Mouse (Mus musculus): ENCODE results near the gene Kcnip2.
"Not testable (repeated sequence)": the region's sequence is repeated elsewhere in the genome, so short reads cannot be mapped to it uniquely, and the experiment has no call there.

The Kcnip2 gene

DNA sequence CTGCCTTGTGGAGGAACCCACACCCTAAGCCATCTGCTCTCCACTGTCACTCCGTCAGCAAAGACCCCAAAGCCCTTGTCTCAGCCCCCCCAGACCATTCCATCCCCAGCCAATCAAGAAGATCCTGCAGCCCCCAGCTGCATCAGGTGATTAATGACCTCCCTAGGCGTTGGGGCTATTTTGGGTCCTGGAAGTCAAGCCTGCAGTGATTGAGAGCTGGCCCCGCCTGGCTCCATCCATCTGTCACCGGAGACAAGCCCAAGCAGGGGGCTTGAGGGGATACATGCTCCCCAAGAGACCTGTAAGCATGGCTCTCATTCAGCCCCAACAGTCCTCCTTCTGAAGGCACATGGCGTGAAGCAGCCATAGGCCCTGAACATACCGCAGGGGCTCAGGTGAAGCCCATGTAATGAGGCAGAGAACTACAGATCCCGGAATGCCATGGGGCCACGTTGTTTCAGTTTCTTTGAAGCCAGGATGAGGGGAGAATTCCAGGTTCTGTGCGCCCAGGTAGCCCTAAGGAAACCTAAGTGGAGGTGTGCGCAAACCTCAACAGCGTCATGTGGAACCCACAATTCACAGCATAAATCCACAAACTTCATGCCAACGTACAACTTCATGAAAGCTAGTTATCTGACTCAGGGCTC, 4.7 kb downstream of the Kcnip2 start:
- no peak for DNase-seq (ENCODE audit: low spot score)

DNA sequence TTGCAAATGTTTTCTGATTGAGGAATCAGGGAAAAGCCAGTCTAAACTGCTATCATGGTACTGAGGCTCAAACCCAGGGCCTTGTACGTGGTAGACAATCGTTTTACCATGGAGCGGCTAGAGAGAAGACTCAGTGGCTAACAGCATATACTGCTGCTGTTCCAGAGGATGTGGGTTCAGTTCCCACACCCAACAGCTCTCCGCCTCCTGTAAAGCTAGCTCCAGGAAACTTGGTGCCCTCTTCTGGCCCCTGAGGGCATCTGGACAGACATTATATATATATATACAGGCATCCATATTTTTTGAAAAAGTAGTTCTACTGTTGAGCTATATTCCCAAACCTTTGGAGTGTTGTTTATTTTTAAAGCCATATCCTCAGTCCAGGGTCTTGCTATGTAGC, 8.1 kb downstream of the Kcnip2 start:
- no peak for DNase-seq (ENCODE audit: low spot score)

DNA sequence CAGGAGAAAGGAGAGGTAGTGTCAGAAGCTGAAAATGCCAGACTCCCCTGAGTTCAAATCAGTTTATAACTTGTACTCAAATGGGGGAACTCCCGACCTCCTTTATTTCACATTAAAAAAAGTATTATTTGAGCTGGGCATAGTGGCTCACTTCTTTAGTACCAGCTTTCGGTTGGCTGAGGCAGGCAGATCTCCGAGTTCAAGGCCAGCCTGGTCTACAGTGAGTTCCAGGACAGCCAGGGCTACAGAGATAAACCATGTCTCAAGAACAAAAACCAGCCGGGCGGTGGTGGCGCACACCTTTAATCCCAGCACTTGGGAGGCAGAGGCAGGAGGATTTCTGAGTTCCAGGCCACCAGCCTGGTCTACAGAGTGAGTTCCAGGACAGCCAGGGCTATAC, 10.0 kb downstream of the Kcnip2 start:
- not testable (repeated sequence) for DNase-seq (ENCODE audit: low spot score)

DNA sequence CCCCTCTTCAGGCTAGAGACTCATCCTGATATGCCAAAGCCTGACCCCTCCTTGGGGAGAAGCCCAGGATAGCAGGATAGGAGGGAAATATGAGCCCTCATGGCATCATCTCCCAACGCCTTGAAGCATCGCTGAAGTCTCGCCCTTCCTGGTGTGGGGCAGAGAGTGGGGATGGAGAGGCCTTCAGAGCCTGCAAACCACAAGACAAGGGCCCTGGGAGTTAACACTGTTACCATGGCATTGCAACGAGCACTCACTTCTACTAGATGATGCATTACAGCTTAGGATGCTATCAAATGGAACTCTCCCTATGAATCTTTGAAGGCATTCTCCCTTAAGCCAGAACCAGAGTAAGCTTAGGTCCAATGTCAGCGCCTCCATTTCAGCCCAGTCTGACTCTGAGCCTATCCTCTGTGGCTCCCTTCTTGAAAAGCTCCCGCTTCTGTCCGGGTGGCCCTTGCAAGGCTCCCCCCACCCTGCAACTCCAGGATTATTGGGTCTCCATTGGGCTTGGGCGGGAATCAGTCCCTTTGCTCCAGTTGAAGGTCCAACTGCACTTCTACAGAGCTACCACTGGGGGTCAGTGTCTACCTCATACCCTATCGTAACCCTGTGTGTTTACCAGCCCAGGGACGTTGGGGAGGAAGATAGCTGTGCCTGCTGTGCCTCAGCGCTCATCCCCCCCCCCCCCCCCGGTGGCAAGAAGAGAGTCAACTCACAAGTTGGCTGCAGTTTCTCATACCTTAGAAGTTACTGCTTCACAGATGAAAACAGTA, 11.1 kb downstream of the Kcnip2 start:
- peak; percentile 67 for DNase-seq (ENCODE audit: low spot score)

DNA sequence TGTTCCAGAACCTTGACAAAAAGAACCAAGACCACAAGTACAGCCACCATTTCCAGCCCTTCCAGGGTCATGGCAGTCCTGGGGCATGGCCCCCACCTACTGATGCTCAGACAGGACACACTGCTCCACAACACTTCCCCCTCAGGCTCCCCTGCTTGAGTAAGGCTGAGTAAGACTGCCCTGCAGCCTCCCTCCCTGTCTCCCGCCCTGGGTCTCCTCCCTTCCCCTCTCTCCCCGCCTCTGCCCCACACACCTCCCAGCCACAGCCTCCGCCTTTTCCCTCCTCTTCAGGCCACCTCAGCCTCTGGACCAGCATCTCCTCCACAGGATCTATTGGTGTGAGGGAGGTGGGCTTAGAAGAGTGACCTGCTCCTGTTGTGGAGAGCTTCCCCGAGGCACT, 12.5 kb downstream of the Kcnip2 start:
- no peak for DNase-seq (ENCODE audit: low spot score)

DNA sequence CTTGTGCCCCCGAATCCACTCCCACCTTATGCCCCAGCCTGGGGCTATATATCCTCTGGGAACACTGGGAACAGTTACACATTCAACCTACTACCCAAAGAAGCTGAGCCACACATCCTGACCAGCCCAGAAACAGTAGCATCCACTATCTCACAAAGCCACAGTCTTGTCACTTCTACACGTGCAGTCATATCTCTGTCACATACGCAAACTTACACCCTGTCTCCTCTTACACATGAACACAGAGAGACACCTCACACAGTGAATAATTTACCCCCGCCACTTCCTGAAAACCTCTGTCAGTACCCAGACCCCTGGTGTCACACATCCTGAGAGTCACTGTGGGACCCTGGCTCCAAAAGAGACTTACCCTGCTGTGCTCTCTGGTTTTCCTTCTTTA, 13.2 kb downstream of the Kcnip2 start:
- no peak for DNase-seq (ENCODE audit: low spot score)

DNA sequence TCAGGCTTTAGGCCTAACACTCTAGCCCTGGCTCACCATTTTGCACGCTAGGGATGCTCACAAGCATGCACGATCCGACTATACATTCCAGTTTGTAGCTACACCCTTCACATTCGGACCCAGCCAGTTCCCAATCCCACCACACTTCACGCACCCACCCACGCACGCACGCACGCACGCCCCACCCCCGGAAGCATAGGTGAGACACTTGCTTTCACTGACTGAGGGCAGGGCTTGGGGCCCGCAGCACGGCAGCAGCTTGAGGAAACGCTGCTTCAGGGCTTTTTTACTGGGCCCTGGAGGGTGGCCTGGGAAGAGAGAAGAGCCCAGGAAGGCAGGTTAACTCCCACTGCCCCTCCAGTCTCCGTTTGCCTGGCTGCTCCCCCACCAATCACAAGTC, 19.0 kb downstream of the Kcnip2 start:
- no peak for DNase-seq (ENCODE audit: low spot score)

DNA sequence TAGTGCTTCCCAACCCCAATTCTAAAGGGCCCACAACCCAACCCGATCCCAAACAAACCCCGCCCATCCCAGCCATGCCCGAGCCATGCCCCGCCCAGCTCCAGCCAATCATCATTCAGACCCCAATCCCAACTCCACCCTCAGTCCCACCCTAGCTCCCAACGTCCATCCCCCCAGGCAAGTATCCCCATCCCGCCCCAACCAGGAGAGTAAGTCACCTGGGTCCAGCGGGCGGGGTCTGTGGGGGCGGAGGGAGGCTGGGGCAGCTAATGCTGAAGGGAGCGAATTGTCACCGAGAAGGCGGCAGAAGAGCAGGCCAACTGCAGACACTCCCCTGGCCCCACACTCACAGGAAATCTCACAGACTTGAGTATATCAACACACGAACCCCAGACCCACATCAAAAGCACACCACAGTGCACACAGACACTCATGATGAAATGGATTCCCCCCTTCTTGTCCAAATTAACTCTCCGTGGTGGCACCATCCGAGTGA, 19.8 kb downstream of the Kcnip2 start:
- no peak for DNase-seq (ENCODE audit: low spot score)

DNA sequence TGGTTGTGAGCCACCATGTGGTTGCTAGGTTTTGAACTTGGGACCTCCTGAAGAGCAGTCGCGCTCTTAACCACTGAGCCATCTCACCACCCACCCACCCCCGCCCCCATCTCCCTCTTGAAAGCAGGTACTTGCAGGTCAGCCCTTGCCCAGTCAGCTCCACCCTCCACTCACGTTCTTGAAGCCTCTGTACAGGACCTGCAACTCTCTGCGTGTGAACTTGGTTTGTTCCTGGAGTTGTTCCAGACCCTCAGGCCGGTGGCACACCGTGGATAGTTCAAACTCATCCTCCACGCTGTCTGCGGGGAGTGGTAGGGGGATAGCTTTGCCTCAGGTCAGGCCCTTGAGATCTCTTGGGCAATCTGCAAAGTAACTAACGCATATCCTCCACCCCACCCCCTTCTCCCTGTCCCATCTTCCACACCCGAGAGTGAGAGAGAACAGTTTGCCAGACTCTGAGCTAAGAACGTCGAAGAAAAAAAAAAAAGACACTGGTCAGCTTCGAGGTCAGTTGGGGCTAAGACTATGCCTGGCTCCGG, 20.4 kb downstream of the Kcnip2 start:
- DNase-seq (ENCODE audit: low spot score), result no peak

DNA sequence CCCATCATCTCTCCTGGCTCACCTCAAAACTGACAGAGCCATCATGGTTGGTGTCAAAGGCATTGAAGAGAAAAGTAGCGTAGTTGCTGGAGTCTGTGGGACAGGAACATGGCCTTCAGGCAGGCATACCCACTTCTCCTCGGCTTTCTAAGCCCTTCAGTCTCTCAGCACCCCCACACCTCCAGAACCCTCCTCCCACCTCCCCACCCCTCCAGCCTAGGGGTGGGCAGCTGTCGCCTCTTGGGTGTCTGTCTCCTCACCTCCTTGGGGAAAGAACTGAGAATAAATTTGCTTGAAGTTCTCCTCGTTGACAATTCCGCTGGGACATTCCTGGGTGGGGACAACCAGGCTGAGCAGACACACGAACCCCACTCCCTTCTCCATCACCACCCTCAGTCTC, 21.1 kb downstream of the Kcnip2 start:
- DNase-seq (ENCODE audit: low spot score), result no peak

DNA sequence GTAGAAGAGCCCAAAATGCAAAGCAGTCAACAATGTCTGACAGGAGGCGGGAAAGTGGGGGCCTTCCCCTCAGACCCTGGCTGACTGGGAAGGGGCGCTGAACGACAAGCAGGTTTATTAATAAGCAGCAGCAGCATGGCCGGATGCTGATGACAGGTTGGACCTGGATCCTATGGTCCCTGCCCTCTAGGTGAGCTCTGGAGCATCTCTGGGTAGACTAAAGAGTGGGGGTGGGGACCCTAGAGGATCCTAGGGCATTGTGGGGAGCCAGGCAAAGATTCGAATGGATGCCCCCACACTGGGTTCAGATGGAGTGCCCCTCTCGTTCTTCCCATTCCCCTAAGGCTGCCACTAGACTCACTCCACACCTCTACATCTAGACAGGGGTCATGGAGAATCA, 23.5 kb downstream of the Kcnip2 start:
- DNase-seq (ENCODE audit: low spot score), result no peak

DNA sequence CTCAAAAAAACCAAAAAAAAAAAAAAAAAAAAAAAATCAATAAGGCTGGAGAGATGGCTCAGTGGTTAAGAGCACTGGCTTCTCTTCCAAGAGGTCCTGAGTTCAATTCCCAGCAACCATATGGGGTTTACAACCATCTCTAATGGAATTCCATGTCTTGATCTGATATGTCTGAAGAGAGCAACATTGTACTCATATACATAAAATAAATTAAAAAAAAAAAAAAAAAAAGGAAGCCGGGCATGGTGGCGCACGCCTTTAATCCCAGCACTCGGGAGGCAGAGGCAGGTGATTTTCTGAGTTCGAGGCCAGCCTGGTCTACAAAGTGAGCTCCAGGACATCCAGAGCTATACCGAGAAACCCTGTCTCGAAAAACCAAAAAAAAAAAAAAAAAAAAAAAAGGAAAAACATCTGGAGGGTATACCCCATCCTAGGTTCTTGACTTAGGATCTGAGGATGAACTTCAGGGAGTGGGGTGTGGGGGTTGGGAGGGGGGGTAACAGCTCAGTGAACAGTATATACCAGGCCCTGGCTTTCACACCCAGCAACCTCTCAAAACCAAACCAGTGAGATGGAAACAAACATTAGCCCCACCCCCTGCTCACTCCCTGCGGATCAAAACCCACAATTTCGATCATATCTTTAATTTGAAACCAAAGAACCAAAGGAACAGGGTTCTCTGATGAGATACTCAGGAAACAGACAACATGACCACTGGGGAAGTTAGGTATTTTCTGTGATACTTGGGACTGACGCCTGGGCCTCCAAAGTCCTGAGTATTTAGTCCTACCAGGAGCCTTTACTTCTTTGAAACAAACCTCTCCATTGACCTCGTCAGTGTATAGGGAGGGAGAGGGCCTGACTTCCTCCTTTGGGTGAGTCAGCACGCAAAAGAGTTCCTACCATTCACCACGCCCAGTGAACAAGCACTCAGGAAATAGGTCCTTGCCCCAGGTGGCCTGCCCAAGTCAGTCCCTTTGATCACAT, 25.7 kb downstream of the Kcnip2 start:
- no peak for DNase-seq (ENCODE audit: low spot score)

DNA sequence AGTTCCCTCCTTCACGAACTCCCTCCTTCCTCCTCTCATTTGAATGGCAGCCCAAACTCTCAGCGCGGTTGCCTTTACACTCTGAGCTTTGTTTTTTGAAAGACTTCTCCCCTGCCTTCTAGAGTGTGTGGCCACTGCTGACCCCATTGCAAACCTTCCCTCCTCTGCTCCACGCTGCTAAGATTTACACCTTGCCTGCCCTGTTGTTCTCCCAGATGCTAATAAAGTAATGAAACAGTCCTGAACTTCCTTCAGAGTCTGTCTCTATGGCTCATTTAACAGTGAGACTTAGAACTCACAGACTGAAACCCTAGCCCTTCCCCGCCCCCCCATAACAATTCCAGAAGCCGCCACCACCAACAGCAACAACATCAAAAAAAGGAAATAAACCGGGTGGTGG, 26.5 kb downstream of the Kcnip2 start:
- DNase-seq (ENCODE audit: low spot score), result no peak

DNA sequence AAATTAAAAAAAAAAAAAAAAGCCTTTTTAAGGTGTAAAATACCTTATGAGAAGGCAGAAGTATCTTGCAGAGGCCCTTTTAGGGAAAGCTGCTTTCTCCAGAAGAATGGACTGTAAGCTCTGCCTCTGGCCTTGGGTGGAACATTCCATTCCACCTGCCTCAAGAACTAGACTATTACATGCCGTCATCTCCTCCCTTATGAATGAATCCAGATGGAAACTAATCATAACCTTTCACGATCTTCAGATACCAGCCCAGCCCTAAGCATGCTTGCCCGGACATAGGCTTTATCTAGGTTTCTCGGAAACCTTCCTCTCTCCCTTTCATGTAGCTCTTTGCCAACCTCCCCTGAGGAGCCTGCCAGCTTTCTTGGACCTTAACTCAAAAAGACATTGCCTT, 27.5 kb downstream of the Kcnip2 start:
- no peak for DNase-seq (ENCODE audit: low spot score)

DNA sequence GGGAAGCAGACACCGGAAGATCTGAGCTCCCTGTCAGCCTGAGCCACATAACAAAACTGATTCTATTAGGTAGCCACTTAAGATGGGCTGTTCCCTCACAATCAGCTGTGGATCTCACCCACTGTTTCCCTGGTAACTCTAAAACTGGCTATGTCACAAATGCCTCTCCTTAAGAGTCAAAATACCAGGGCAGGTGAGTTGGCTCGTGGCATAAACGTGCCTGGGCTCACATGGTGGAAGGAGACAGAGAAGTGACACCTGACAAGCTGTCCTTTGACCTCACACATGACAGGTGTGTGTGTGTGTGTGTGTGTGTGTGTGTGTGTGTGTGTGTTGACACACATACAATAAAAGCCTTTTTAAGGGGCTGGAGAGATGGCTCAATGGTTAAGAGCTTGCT, 28.4 kb downstream of the Kcnip2 start:
- no peak for DNase-seq (ENCODE audit: low spot score)

DNA sequence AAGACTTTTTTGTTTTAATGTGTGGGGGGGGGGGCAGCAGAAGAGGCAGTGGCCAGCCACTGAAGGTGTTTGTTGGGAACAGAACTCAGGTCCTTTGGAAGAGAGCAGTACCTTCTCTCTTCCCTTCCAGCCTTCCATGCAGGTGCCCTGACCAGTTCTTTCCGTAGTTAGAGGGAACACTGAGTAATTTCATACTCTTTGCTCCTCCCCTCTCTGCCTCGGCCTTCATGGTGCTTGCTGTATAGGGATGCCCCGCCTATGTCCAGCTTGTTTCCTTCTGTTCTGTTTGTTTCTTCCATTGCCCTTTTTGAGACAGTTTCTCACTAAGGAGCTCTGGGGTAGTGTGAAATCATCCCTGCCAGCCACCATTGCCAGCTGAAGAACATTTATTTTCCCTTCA, 30.4 kb downstream of the Kcnip2 start:
- DNase-seq (ENCODE audit: low spot score), result no peak

DNA sequence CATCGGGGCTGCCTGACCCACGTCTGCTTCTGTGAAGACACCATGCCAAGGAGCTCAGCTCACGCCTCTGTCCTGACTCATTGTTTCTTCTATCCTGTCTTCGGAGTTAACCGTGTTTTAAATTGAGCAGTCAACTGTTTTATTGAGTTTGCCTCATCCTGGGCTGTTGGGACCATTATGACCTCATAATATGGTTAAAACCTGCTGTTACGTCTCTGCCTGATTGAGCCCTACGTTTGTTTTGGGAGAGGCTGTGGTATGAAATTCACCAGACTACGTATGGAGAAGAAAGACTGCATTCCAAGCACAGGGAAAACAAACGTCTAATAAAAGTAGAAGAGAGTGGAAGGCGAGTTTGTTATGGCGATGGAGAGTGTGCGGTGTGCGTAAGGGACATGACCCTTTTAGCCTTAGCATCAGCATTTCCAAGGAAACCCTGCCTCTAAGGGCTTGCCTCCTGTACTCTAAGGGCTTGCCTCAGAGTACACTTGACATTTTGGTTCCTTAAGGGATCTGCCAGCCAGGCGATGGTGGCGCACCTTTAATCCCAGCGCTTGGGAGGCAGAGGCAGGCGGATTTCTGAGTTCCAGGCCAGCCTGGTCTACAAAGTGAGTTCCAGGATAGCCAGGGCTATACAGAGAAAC, 31.8 kb downstream of the Kcnip2 start:
- no peak for DNase-seq (ENCODE audit: low spot score)

DNA sequence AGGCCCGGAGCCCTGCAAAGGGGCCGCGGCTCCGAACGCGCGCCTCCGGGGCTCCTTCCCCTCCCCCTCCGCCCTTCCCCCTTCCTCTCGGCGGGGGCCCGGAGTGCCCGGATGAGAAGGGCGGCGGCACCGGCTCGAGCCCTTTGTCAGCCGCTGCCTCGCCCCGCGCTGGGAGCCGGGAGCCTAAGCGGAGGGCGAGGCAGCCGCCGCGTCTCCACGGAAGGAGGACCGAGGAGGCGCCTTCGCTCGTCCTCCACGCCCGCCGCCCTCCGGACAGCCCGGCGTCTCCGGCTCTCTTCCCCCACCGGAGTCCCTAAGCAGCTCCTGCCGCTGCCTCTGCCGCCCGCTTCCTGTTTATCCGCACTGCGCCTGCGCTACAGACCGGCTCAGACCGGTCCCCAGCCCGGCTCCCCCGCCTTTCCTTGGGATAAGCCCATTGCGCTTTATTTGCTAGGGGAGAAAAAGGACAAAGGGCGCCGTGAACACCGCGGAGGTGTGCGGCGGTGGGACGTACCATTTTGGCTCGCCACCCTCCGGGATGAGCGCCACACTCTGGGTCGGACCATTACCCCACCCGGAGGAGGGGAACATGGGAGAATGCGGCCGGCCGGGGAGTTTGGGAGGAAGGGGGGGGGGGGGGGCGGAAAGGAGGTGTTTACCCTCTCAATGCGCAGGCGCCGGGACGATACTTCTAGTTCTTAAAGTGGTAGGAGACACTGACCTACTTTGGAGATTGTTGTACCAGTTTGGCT, 32.5 kb downstream of the Kcnip2 start, which contains the start of gene Mgea5:
Mgea5 (minus strand) TSS at position 657 of the 752 bp plus-strand sequence.
- DNase-seq (ENCODE audit: low spot score), result peak; percentile 99

DNA sequence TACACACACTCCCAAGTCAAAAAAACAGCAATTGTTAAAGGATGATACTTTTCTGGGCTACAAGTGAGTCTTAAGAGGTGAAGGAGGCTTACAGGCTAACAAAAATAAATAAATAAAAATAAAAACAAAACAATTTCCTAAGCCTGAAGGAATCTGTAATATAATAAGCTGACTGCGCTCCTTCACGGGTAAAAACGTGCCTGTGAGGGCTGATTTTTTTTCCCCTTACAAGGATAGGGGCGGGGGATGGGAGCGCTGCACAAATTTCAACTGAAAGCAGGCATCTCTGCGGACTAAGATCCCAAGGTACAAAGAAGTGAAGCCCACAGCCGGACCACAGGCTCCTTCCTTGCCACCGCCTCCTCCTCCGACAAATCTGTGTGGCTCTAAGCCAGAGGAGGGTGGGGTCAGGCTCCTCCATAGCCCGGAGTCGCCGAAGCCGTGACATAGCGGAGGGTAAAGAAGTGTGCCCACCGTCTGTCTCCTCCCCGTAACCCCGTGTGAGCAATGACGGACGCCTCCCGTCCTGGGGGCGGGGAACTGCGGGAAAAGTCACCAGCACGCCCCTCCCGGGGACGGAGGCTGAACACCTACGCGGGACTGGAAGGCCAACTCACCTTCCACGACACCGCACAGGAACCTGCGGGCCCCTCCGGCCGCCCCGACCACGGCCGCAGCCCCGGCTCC, 33.4 kb downstream of the Kcnip2 start:
- DNase-seq (ENCODE audit: low spot score), result peak; percentile 82

DNA sequence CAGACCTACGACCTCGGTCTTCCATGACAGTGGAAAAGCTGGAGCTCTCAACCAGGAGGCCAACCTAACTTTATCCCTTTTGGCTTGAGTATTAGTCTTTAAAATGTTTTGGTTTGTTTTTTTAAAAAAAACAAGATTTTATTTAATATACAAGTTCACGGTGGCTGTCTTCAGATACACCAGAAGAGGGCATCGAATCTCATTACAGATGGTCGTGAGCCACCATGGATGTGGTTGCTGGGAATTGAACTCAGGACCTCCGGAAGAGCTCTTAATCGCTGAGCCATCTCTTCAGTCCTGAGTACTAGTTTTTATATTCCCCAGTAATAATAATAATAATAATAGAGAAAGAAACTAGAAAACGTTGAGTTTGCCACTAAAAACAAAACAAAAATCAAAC, 34.2 kb downstream of the Kcnip2 start:
- peak; percentile 30 for DNase-seq (ENCODE audit: low spot score)

All from adipocyte (in vitro differentiated cells).